Mouse (Mus musculus) A20 (cell line): ENCODE results near the gene Srsf3.

ENCODE experiments used
- DNase-seq: peaks from one replicate; pipeline ENCODE4 v3.0.0-alpha.2; 2011; ENCODE audit warnings: low read depth, low spot score

Gene Srsf3

DNA sequence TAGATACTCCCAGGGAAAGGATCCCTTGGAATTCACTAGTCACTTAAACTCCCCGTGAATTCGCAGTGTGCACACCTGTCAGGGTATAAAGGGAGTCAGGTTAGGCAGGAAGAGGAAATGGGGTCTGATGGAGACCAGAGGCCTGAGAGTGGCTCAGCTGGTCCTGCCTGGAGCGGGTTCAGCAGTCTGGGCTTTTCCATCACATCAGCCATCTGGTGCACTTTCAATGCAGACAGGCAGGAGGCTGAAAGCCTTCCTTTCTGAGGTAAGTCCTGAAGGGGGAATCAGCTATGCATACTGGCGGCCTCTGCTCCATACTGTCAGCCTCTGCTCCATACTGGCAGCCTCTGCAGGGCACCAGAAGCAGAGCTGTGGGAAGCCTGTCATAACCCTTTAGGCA is 54.5 kb downstream of the Srsf3 start:
- DNase-seq = no peak

DNA sequence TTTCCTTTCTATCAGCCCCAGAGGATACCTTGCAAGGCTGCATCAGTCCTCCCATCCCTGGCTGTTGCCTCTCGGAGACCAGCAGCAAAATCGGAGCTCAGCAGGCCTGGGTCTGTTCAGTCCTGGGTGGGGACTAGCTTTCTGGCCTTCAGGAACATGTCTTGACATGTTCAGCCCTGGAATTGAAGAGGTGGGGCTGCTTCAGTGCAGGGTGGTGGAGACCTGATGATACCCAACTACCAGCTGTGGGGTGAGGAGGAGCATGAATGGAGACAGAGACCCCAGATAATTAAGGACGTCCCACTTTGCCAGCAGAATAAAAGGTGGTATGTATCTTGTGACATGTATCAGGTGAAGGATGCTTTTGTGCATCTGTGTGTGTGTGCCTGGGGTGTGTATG is 58.3 kb downstream of the Srsf3 start, which contains the start of gene Cdkn1a:
Gene Cdkn1a, plus strand, starts transcription at position 201 of the 400 bp plus-strand sequence.
- DNase-seq = no peak

DNA sequence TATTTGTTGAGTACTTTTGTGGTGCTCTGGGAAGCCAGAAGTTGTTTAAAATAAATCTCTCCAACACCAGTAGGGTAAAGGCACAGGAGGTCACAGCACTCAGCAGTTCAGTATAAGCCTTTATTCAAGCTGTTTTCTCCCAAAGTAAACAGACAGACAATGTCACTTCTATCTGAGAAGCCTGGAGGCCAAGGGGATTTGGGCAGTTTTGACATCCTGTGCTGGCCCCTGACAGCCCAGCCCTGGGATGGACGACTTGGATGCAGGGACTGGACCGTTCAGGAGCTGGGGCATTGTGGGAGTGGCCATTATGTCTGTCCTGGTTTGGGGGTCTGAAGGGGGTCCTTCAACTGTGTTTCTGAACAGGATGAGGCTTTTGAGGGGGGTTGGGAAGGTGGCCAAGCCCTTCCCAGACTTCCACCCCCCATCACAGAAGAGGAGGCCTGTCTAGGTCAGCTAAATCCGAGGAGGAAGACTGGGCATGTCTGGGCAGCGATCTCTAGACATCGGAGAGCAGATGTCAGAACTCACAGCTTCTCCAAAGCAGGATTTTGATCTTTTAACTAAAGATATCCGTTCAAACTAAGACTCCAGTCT is 59.0 kb downstream of the Srsf3 start:
- DNase-seq = no peak

DNA sequence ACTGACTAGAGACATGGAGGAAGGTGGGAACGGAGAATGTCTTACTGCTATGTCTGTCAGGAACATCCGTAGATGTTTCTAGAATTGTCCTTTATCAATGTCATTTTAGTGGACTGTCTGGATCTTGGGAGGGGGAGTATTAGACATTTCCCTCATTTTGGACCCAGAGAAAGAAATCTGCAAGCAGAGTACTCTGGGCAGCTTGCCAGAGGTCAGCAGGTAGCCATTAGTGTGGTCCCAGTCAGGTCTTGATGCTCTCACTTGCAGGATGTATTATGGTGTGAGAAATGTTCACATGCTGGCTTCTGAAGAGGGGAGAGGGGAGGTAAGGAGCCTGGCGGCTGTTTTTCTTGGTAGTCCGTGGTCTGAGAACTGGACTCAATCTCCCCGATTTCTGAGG is 60.1 kb downstream of the Srsf3 start:
- DNase-seq = no peak
